Mouse (Mus musculus) left cerebral cortex, postnatal 36 days (tissue): ENCODE measurements at regions not wholly inside any gene's neighbourhood (a gene's known extent, or its start where the extent isn't known, plus 50 kb on each side); places are given as distances from the start of the nearest gene placed in this dataset.
A peak's percentile ranks its signal among the peaks of the same experiment; 100 is the strongest.

Experiments
- DNase-seq, 2 experiments: peaks; one replicate each; pipeline ENCODE4 v3.0.0; 2021 to 2022; ENCODE audit warnings: low spot score in 2 of 2, mixed read lengths in 1 of 2
- intact Hi-C: fragments of 180-260 bp; cut with DNase I; formaldehyde crosslinking; loops from one replicate; pipeline ENCODE4 v1.15.1; 2025

DNA sequence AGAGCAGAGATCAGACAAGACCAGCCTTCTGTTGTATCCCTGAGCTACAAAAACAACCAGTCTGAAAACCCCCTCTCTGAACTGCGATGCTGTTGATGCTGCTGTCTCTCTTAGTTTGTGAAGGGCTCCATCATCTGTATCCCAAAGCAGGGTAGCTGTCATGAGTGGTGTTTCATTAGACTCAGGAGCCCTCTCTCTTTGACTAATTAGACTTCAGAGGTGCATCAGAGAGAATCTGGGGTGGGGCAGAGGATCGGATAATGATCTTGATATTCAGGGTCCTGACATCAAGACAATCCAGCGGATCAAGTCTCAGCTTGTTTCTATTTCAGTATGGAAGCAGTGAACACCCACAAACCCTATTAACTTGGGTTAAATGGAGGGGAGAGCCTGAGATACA is 70.6 kb upstream of the Slc24a4 start:
- no peak for DNase-seq
- intact Hi-C loops: loop anchor here (5.0 kb wide), 1 partner anchor 69 kb away; the partner anchor contains the start of gene Slc24a4

DNA sequence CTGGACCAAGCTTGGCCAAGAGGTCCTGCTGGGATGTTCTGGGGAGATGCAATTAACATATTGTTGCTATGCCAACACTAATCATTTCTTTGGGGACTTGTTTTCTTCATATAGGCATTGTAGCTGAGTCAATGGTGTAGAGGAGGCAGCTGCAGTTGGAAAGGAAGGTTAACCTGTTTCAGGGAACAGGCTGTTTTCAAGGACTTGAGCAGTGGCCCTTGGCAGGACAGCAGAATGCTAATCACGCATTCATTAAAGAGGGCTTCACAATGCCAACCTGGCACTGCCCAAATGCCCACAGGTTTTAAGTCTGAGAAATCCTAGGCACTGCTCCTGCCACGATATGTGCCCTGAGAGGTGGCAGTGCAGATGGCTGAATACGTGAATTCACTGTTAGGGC is 70.1 kb upstream of the Slc24a4 start:
- DNase-seq: no peak
- intact Hi-C loops: loop anchor here (5.0 kb wide), 1 partner anchor 69 kb away; the partner anchor contains the start of gene Slc24a4

- DNase-seq: no peak
- intact Hi-C loops: no loop called here
These were observed 67.4 kb upstream of the Slc24a4 start for GRCm38 (mm10) chr12:102061096-102061495.

DNA sequence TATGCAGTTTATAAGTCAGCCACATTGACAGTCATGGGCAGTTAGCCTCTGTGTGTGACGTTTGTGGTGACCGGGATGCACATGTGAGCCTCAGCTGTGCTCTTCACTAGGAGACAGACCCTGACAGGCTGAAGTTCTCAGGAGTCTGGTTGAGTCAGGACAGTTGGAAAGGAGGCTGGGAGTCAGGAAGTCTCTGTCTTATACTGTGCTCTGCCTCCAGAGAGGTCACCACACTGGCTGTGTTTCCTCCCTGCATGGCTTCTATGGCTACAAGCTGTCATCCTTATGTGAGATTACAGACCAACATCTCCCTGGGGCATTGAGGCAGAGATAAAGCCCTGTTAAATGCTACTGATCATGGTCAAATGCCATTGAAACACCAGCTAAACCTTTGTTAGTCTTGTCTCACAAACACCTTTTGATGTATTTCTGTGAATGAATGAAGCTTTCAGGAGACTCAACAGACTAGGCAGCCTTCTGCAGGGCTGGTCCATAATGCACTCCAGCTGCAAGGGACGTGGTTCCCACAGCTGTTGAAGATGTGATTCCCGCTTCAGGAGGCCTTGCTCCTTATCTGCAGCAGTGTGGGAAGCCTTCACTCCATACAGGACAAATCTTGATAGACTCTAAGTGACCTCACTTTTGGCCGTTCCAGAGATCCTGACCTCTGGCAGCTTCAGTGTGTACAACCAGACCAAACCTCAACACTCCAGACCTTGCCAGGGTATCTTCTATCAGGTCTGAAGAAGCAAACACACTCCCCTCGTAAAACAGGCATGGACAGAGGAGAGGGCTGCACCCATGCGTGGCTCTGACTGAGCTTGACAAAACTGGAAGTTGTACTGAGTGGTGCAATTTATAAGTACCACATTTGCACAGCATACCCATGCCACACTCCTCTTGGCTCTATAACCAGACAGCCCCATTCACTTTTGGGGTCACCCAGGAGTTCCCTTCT is 66.6 kb upstream of the Slc24a4 start:
- no peak for DNase-seq
- intact Hi-C loops: no loop called here

DNA sequence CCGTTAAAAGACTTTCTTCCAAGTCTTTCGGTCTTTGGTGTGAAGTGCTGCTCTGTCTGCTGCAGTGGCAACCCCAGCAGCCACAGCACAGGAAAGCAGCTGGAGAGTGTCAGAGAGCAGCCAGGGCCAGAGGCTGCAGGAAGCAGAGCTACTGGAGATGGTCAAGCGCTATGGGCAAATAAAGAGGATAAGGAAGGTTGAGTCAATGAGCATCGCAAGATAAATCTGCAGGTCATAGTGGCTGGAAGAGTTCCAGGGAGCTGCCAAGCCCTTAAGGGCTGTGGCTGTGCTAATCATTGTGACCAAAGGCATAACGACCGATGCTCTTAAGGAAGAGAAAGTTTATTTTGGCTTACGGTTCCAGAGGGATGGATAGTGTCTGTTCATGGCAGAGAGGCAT is 65.9 kb upstream of the Slc24a4 start:
- intact Hi-C loops: no loop called here
- DNase-seq: no peak

DNA sequence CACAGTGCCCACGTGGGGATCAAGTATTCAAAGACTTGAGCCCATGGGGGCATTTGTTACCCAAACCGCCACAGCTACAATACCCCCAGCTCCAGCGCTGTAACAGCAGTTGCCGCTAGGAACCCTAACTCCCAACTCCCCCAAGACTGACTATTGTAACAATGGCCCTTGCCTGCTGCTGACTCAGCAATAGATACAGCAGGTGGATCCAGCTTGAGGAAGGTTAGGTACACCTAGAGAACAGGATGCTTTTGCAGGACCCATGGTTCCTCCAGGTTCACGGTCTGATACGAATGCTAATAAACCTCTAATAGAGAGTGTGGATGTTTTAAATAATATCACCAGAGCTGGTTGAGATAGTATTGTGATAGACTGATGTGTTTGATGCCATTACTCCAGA is 65.3 kb upstream of the Slc24a4 start:
- no peak for DNase-seq
- intact Hi-C loops: no loop called here

DNA sequence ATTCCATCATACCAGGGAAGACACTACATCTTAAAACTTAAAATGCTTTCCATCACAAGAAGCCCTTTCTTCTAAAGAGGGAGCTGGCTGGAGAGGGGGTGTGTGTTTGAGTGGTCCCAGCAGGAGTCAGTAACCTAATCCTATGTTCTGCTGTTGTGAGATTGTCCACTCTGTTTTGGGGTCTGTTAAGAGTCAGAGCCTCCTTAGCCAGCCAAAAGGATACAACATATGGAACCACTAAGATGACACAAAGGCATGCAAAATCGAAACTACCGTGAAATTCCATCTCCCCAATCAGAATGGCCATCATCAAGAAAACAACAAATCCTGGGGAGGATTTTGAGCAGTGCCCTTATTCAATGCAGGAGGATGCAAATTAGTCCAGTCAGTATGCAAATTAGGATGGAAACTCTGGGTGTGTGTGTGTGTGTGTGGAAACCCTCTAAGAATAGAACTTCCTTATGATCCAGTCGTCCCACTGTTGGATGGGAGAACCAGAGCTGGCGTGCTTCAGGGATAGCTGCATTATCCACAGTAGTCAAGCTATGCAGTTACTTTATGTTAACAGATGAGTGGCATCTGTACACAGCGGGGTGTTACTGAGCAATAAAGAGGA is 63.7 kb upstream of the Slc24a4 start:
- DNase-seq: no peak
- intact Hi-C loops: no loop called here

DNA sequence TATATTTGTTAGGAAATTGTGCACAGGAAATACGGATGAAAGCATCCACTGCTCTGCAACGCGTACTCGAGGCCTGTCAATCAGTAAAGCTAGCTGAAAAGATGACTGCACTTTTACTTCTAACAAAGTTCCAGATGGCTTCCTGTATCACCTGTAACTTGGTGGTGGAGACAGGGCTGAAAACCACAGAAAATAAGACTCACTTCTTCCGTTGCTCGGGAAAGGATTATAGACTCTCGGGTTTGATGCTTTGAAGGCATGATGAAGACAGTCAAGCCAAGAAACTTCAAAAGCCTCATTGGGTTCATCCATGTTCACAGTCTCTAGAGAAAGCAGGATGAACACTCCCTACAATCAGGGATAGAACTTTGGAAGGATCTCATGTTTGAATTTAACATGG is 60.8 kb upstream of the Slc24a4 start:
- DNase-seq: no peak

DNA sequence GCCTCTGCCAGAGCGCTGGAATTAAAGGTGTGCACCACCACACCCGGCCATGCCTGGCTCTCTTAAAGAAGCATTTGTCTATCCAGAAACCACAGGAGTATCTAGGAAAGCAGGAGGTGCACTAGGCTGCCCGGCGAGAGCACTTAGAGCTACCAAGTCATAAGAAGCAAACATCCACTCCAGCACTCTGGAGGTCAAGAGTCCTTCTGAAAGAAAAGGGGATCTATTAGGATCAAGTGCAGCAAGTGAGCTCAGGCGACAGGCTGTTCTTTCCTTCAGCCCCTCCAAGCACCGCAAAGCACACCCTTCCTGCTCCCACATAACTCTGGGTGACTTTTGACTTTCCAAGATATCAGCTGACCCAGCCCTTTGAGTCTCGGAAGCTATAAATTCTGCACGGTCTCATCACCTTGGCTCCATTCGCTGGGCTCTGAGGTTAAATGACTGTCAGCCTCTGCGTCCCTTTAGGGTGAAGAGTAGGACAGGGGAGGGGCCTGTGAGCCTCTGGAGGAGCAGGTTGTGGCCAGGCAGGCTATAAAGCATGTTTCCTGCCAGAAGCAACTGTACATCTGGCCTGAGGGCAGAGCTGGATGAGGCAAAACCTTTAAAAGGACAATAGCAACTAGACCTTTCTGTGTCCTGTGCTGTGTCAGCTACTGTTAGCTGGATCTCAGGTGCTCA is 58.9 kb upstream of the Slc24a4 start:
- DNase-seq: no peak
- intact Hi-C loops: no loop called here

More for the DNA sequence above, 60.8 kb upstream of the Slc24a4 start:
- intact Hi-C loops: no loop called here

DNA sequence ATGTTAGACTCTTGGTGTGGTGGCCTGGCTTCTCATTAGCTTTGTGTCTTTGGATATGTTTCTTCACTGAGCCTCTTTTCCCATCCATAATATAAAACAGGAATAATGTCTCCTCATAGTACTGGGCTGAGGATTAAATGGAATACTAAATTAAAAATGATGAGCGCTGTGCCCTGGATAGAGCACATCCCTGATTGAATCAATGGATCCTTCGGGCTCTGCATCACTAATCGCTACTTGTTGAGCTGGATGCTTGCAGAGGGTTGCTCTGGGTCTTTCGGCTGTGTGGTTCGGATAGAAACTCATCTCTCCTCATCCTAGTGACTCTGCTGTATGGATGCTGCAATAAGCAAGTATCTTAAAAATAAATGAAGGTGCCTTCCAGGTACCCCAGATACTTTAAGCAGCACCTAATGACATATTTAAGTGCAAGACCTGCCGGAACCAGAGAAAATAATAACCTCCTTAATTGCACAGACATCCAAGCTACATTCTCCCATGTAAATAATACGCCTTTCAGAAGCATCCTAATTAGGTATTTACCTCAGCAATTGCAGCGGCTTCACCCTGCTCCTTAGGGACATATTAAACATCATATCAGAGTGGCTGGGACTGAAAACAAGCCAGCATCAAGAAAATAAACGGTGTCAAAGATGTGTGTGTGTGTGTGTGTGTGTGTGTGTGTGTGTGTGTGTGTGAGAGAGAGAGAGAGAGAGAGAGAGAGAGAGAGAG is 56.5 kb upstream of the Slc24a4 start:
- intact Hi-C loops: no loop called here
- DNase-seq: no peak

- intact Hi-C loops: no loop called here
- peak in 1 of 2 experiments; percentile 34 for DNase-seq
These were observed 55.0 kb upstream of the Slc24a4 start for GRCm38 (mm10) chr12:102073540-102073939.

- intact Hi-C loops: no loop called here
- no peak for DNase-seq
These were observed 52.2 kb upstream of the Slc24a4 start for GRCm38 (mm10) chr12:102076298-102076697.
